Mouse (Mus musculus) MEL (cell line): ENCODE data around the gene Sec1.

Experiments used
- CTCF ChIP-seq, 3 experiments: IDR thresholded peaks in 2 of 3; conservative IDR thresholded peaks in 1 of 3; 2 replicates each; pipeline ENCODE4 v1.5.1; 2011 to 2012; ENCODE audit warnings: low read length in 3 of 3, low read depth in 2 of 3, mild to moderate bottlenecking in 2 of 3, improper control_type of control experiment in 1 of 3, inconsistent platforms in 1 of 3, mixed read lengths in 1 of 3, moderate library complexity in 1 of 3; ENCODE audit not compliant: control insufficient read depth in 1 of 3, insufficient read depth in 1 of 3, poor library complexity in 1 of 3, severe bottlenecking in 1 of 3
- E2F4 ChIP-seq: IDR thresholded peaks from 2 replicates; pipeline ENCODE4 v1.6.1; 2011; ENCODE audit warnings: low read depth, low read length, improper control_type of control experiment, borderline replicate concordance
- ELF1 ChIP-seq: IDR thresholded peaks from 2 replicates; pipeline ENCODE4 v1.6.1; 2014; ENCODE audit warnings: low read depth, mild to moderate bottlenecking, inconsistent platforms, low read length, improper control_type of control experiment, moderate library complexity
- EP300 ChIP-seq, 2 experiments: IDR thresholded peaks; 2 replicates each; pipeline ENCODE4 v1.6.1; 2011; ENCODE audit warnings: improper control_type of control experiment in 2 of 2, low read length in 2 of 2, low read depth in 1 of 2, mild to moderate bottlenecking in 1 of 2
- GABPA ChIP-seq: IDR thresholded peaks from 2 replicates; pipeline ENCODE4 v1.6.1; 2012; ENCODE audit warnings: low read depth, mild to moderate bottlenecking, inconsistent platforms, low read length, improper control_type of control experiment, moderate library complexity
- GATA1 ChIP-seq: IDR thresholded peaks from 2 replicates; pipeline ENCODE4 v1.6.1; 2011; ENCODE audit warnings: low read depth, low read length, improper control_type of control experiment
- MXI1 ChIP-seq: IDR thresholded peaks from 2 replicates; pipeline ENCODE4 v1.6.1; 2011; ENCODE audit warnings: mild to moderate bottlenecking, low read depth, low read length, improper control_type of control experiment
- NELFE ChIP-seq: IDR thresholded peaks from 2 replicates; pipeline ENCODE4 v1.6.1; 2011; ENCODE audit warnings: low read depth, low read length, improper control_type of control experiment
- NRF1 ChIP-seq: IDR thresholded peaks from 2 replicates; pipeline ENCODE4 v1.6.1; 2014; ENCODE audit warnings: low read depth, mild to moderate bottlenecking, inconsistent platforms, low read length, improper control_type of control experiment, moderate library complexity; ENCODE audit not compliant: poor library complexity, insufficient read depth, severe bottlenecking
- POLR2A ChIP-seq, 2 experiments: IDR thresholded peaks; 2 replicates each; pipeline ENCODE4 v1.6.1; 2011 to 2012; ENCODE audit warnings: low read length in 2 of 2, mild to moderate bottlenecking in 2 of 2, control low read depth in 1 of 2, improper control_type of control experiment in 1 of 2, low read depth in 1 of 2, moderate library complexity in 1 of 2; ENCODE audit not compliant: control insufficient read depth in 1 of 2, insufficient read depth in 1 of 2, poor library complexity in 1 of 2
- POLR2AphosphoS2 ChIP-seq: IDR thresholded peaks from 2 replicates; pipeline ENCODE4 v1.6.1; 2011; ENCODE audit warnings: low read length, improper control_type of control experiment
- ZKSCAN1 ChIP-seq: IDR thresholded peaks from 2 replicates; pipeline ENCODE4 v1.6.1; 2012; ENCODE audit warnings: low read depth, mild to moderate bottlenecking, inconsistent platforms, low read length, improper control_type of control experiment, moderate library complexity

DNA sequence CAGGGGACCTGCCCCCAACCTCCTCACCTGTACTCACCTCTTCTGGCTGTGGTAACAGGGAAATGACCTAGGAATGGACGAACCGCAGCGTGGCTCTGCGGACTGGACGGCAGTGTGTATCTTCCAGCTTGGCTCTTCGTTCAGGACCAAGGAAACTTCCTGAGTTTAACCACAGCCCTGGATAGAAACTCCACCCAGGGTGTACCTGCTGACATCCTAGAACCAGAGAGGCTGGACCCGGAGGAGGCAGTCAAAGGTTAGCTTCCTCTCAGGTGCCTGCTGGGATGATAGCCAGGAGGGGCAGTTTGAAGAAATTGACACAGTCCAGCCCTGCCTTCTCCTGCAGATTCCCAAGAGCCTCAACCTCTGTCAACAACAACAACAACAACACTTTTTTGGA is 28.0 kb downstream of the Sec1 start, which contains the start of gene Fut2:
- TF ChIP-seq ZKSCAN1: no peak
- no peak for TF ChIP-seq CTCF (IDR thresholded peaks at IDR 0.05 in 2 of 3, conservative IDR thresholded peaks at IDR 0.05 in 1 of 3; ENCODE audit: control insufficient read depth in 1 of 3, insufficient read depth in 1 of 3, low read depth in 2 of 3, low read length in 3 of 3, poor library complexity in 1 of 3, severe bottlenecking in 1 of 3)
- TF ChIP-seq POLR2A (IDR thresholded peaks at IDR 0.05; ENCODE audit: control insufficient read depth in 1 of 2, insufficient read depth in 1 of 2, low read depth in 1 of 2, low read length in 2 of 2, poor library complexity in 1 of 2): no peak
- TF ChIP-seq E2F4: no peak
- TF ChIP-seq NRF1: no peak
- TF ChIP-seq GATA1: no peak
- no peak for TF ChIP-seq EP300 (IDR thresholded peaks at IDR 0.05; ENCODE audit: low read depth in 1 of 2, low read length in 2 of 2)
- no peak for TF ChIP-seq POLR2AphosphoS2
- TF ChIP-seq ELF1: no peak
- TF ChIP-seq NELFE: no peak
- TF ChIP-seq GABPA: no peak
- no peak for TF ChIP-seq MXI1
